Mouse (Mus musculus) cerebellum, postnatal 25 days (tissue): ENCODE results near the gene Ick.
"Not testable (repeated sequence)": the region's sequence is repeated elsewhere in the genome, so short reads cannot be mapped to it uniquely, and the experiment has no call there.

Experiments
- DNase-seq, 2 experiments: peaks; one replicate each; pipeline ENCODE4 v3.0.0; 2021; ENCODE audit warnings: mixed read lengths in 2 of 2

Gene Ick

GRCm38 (mm10) chr9:78108796-78109239, at the start of gene Ick, which contains the start of gene Fbxo9:
Ick (plus strand) TSS chr9:78109192.
Fbxo9 (minus strand) TSS chr9:78109065.
- DNase-seq, result peak; percentile 80 to 88

GRCm38 (mm10) chr9:78059525-78060120, 49.4 kb upstream of the Ick start:
- no peak for DNase-seq

- no peak for DNase-seq
Measured at GRCm38 (mm10) chr9:78062392-78062791, 46.6 kb upstream of the Ick start.

- DNase-seq, result no peak
Measured at GRCm38 (mm10) chr9:78064121-78064520, 44.9 kb upstream of the Ick start.

- DNase-seq, result no peak
Measured at GRCm38 (mm10) chr9:78070496-78070895, 38.5 kb upstream of the Ick start.

- DNase-seq, result no peak
Measured at GRCm38 (mm10) chr9:78071626-78072025, 37.4 kb upstream of the Ick start.

GRCm38 (mm10) chr9:78073291-78073690, 35.7 kb upstream of the Ick start:
- DNase-seq, result not testable (repeated sequence)

GRCm38 (mm10) chr9:78073713-78074340, 35.2 kb upstream of the Ick start:
- DNase-seq, result no peak

GRCm38 (mm10) chr9:78075256-78075655, 33.7 kb upstream of the Ick start:
- DNase-seq, result no peak

GRCm38 (mm10) chr9:78078240-78078639, 30.8 kb upstream of the Ick start:
- DNase-seq, result no peak

- DNase-seq, result no peak
Measured at GRCm38 (mm10) chr9:78081835-78082234, 27.2 kb upstream of the Ick start.

GRCm38 (mm10) chr9:78084341-78084740, 24.7 kb upstream of the Ick start:
- no peak for DNase-seq

GRCm38 (mm10) chr9:78085722-78086287, 23.2 kb upstream of the Ick start:
- no peak for DNase-seq

- no peak for DNase-seq
Measured at GRCm38 (mm10) chr9:78087751-78088150, 21.2 kb upstream of the Ick start.

- no peak for DNase-seq
Measured at GRCm38 (mm10) chr9:78088521-78088920, 20.5 kb upstream of the Ick start.

GRCm38 (mm10) chr9:78088971-78089370, 20.0 kb upstream of the Ick start:
- no peak for DNase-seq

GRCm38 (mm10) chr9:78089906-78090305, 19.1 kb upstream of the Ick start:
- no peak for DNase-seq

- no peak for DNase-seq
Measured at GRCm38 (mm10) chr9:78090596-78090995, 18.4 kb upstream of the Ick start.

GRCm38 (mm10) chr9:78095686-78096085, 13.3 kb upstream of the Ick start:
- no peak for DNase-seq

- DNase-seq, result no peak
Measured at GRCm38 (mm10) chr9:78096376-78096775, 12.6 kb upstream of the Ick start.

- no peak for DNase-seq
Measured at GRCm38 (mm10) chr9:78100956-78101355, 8.0 kb upstream of the Ick start.

GRCm38 (mm10) chr9:78101431-78101830, 7.6 kb upstream of the Ick start:
- DNase-seq, result no peak

- no peak for DNase-seq
Measured at GRCm38 (mm10) chr9:78103965-78104560, 4.9 kb upstream of the Ick start.

GRCm38 (mm10) chr9:78104973-78105372, 4.0 kb upstream of the Ick start:
- no peak for DNase-seq
